Mouse (Mus musculus): ENCODE results near the gene Ccnd1.

Gene Ccnd1

GRCm38 (mm10) chr7:144938661-144939343 lies 923 bp downstream of the Ccnd1 start:
- DNase-seq (ENCODE audit: low spot score in 2 of 2), result no peak

DNA sequence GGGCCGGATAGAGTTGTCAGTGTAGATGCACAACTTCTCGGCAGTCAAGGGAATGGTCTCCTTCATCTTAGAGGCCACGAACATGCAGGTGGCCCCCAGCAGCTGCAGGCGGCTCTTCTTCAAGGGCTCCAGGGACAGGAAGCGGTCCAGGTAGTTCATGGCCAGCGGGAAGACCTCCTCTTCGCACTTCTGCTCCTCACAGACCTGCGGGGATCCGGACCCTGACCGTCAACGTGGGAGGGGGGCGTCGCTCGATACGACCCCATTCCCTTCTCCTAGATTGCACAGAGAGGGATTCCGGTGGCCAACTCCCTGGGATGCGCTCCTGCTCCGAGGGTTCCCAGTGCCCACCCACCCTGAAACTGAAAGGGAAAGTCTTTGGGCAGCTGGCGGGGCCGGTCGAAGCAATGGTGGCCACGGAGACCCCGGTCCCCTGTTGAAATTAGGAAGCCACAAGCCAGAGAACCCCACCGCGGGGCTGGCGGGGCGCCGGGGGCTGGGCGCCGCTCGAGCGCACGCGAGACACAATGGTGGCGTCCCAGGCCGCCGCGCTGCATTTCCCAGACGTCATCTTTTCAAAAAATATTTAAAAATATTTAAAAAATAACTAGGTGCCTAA lies 1.7 kb downstream of the Ccnd1 start:
- no peak for DNase-seq (ENCODE audit: low spot score in 2 of 2)

GRCm38 (mm10) chr7:144937490-144937889 lies 2.2 kb downstream of the Ccnd1 start:
- peak; percentile 81 to 91 for DNase-seq (ENCODE audit: low spot score in 2 of 2)

DNA sequence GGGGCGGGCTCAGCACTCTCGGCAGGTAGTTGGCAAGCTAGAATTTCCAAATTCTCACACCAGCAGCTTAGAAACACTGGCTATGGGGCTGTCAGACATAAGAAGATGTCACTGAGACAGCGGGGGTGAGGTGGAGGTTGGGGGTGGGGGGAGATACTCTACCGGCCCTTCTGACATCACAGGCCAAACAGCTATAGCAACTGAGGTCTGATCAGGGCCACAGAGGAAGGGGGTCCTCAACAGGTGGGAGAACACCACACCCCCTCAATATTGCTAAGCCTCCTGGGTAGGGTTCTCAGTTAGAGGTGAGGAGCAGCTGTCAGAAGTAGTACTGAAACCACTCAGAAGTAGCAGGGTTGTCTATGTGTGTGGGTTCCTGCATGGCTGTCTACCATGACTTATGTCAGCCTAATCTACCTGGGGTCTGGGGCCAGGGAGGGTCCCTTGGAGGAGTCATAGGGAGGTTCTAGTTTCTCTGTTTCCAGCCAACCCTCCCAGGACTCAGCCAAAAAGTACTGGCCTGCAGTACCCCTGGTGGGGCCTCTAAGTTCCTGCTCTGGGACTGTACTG lies 3.3 kb downstream of the Ccnd1 start:
- DNase-seq (ENCODE audit: low spot score in 2 of 2), result no peak

- no peak for DNase-seq (ENCODE audit: low spot score in 2 of 2)
These were observed 4.2 kb downstream of the Ccnd1 start for GRCm38 (mm10) chr7:144935563-144935962.

- no peak for DNase-seq (ENCODE audit: low spot score in 2 of 2)
These were observed 4.8 kb downstream of the Ccnd1 start for GRCm38 (mm10) chr7:144934901-144935300.

GRCm38 (mm10) chr7:144933796-144934195 lies 5.9 kb downstream of the Ccnd1 start:
- DNase-seq (ENCODE audit: low spot score in 2 of 2), result no peak

GRCm38 (mm10) chr7:144933336-144933735 lies 6.4 kb downstream of the Ccnd1 start:
- no peak for DNase-seq (ENCODE audit: low spot score in 2 of 2)

DNA sequence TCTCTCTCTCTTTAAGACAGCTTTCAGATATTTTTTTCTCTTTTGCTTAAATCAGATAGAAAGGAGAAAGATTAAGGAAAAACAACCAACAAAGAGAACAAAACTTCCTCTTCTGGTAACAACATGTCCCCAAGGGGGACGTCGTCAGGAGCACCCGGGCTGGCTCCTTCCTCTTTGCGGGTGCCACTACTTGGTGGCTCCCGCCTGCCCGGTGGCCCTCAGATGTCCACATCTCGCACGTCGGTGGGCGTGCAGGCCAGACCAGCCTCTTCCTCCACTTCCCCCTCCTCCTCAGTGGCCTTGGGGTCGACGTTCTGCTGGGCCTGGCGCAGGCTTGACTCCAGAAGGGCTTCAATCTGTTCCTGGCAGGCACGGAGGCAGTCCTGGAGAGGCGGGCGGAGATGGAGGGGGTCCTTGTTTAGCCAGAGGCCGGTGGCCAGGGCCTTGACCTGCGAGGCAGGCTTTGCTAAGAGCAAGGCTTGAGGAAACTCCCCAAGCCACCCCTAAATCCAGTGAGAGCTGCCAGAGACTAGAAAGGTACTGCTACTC lies 7.3 kb downstream of the Ccnd1 start:
- DNase-seq (ENCODE audit: low spot score in 2 of 2), result peak in 1 of 2 experiments; percentile 38

- DNase-seq (ENCODE audit: low spot score in 2 of 2), result no peak
These were observed 7.9 kb downstream of the Ccnd1 start for GRCm38 (mm10) chr7:144931778-144932177.

DNA sequence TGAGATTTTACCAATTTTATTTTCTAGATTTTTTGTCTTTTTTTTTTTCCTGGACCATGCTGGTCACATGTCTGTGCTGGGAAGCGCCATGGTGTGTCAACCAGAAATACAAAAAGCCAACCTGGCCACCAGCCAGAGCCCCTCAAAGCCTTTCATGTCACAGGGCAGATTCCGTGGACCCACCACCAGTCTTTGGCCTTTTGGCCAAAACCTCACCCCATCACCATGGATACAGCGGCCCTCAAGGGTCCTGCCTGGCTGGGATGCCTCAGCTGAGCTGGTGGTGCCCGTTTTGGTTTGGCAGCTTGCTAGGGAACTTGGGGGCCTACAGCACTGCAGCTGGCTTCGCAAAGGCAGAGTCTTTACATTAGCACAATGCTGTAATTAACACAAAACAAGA lies 9.8 kb downstream of the Ccnd1 start:
- no peak for DNase-seq (ENCODE audit: low spot score in 2 of 2)

GRCm38 (mm10) chr7:144929506-144929905 lies 10.2 kb downstream of the Ccnd1 start:
- no peak for DNase-seq (ENCODE audit: low spot score in 2 of 2)

DNA sequence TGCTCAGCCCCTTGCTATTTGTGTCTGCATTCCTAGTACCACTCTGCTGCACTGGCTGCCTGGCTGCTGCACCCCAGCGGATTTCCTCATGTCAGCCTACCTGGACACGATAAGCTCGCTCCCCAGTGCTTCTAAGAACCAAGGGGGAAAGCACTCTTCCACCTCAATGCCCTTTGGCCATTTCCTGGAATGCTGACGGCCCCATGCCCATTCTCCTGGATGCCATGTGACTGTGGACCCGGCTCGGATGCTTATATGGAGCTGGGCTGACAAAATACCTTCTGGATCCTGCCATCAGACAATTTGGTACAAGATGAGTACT lies 10.9 kb downstream of the Ccnd1 start:
- no peak for DNase-seq (ENCODE audit: low spot score in 2 of 2)

DNA sequence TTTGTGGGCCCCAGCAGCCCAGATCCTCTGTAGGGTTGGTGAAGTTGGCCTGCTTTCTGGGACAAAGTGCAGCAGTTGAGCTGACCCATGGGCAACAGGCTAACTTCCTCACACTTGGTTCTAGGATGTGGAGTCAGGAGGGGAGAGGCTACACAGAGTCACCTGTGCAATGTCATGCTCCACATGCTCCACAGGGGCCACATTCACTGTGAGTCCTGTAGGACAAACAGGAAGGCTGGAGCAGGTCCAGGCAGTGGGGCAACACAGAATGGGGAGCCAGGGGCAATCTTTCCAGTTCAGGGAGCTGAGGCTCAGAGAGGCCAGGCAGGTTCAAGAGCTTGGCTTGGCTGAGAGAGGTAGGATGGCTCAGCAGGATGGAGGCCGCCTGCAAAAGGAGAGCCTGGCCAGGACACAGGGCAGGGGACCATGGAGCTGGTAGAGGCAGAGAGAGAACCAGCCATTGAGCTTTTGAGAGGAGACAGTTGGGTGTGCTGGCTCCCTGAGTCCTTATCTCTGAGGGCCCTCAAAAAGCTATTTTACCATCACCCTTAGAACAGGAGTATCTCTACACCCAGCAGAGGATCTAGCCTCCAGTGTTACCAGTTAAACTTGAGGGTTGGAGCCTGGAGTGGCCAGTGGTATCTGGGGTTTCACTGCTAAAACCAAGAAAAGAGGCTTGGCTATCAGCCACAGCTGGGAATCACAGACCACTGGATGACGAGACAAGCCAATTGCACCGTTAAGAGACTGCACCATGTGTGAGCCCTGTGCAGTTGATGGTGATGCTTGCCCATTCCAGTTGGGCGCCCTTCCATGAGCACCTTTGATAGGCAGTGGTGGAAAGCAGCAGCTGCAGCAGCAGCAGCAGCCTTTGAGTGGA lies 11.5 kb downstream of the Ccnd1 start:
- no peak for DNase-seq (ENCODE audit: low spot score in 2 of 2)

DNA sequence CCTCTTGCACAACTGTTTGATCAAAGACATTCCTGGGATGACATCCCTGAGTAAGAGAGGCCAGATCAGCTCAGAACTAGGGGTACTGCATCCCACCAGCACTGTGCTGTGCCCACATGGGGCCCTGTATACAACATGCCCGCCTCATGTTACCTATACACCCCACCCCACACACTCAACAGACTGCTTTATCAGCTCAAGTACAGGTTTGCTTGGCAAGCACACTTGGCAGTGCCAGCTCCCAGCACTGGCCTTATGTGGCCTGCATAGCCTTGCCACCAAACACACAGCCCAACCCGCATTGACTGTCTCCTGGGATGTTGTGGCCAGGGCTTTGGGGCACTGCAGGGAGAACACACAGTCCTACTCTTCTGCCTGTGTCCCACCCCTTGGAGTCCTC lies 12.1 kb downstream of the Ccnd1 start:
- DNase-seq (ENCODE audit: low spot score in 2 of 2), result no peak

DNA sequence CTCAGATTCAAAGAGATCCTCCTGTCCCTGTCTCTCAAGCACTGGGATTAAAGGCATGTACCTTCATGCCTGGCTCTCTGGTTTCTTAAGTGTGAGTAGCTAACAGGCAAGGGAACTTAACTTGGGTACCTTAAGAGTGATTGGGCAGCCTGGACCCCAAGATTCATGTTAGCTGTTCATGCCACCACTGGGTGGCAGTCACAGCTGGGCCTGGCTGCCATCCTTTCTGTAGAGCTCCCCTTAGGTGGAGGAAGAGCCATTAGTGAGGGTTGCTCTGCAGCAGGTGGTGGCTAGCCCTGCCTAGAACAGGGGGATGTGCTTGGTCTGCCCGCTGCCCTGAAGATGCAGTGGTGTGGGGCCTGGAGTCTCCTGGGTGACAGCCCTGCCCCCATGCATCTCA lies 20.9 kb downstream of the Ccnd1 start:
- DNase-seq (ENCODE audit: low spot score in 2 of 2), result no peak

DNA sequence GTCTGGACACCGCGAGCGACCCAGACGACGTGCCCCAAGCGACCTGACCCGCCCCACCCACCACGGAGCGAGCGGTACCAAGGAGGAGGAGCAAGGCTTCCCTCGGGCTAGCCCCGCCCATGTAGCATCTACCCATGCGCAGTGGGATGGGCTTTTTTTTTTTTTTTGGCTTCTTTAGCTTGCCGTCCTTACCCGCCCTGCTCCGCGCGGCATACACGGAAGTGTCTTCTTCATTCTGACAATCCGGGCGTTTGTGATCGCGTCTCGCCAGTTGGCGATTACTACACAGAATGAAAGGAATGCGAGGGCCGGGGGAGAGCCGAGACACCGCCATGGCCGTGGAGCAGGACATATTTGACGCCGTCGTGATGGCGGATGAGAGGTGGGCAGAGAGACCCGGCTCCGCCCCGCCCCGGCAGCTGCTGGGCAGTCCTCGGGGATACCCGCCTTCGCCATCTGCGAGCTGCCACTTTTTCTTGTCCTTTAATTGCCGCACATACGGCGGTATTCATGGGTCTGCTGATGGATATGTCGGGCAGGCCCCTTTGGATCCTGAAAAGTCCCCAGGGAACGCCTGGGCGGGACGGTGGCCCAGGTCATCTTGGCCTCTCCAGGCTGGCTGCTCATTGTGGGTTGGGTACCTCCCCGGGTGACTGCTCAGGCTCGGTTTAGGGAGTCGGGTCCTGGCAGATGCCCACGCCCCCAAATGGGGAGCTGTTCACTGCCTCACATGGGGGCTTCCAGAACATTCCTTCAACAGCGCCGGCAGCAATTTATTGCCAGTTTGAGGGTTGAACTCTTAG lies 24.6 kb downstream of the Ccnd1 start, which contains the start of gene LTO1:
TSS of gene LTO1 (plus strand) at position 153 of the 803 bp plus-strand sequence.
- DNase-seq (ENCODE audit: low spot score in 2 of 2), result peak; percentile 85 to 86

- DNase-seq (ENCODE audit: low spot score in 2 of 2), result no peak
These were observed 25.3 kb downstream of the Ccnd1 start for GRCm38 (mm10) chr7:144914296-144914947.

DNA sequence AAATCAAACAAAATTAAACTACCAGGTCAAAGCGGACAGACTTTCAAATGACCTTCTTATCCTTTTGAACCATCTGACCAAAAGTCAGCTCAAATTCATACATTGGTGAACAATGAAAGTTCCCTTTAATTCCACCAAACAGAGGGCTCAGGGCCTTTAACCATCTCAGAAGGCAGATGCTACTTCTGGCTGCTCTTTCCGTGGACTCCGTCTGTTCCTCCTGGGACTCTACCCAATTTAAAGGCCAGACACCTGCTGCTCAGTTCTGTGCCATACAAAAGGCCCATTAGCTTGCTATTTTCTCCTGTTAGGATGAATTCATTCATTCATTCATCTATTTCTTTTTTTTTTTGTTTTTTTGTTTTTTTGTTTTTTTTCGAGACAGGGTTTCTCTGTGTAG lies 26.8 kb downstream of the Ccnd1 start:
- DNase-seq (ENCODE audit: low spot score in 2 of 2), result no peak

- no peak for DNase-seq (ENCODE audit: low spot score in 2 of 2)
These were observed 28.6 kb downstream of the Ccnd1 start for GRCm38 (mm10) chr7:144911121-144911520.

DNA sequence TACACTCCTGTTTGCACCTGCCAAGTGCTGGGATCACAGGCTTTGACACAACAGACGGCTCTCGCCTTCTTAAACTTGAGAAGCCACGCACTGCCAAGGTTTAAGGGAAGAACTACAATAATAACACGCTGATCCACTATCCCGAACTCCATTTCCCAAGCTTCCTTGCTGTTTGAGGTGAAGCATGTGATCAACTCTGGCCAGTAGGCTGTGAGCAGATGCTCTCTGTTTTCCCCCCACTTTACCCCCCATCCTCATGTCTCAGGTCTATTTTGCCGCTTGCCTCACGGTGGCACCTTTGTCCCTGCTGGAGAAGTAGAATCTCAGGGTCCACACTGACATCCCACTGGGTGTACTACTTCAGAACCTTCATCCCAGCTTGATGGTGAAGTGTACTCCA lies 31.0 kb downstream of the Ccnd1 start:
- no peak for DNase-seq (ENCODE audit: low spot score in 2 of 2)

Data from urinary bladder, postnatal 4 days (tissue).